In genomic region chr9:51598706-51599105, GRCm38 (mm10) we compare ENCODE assay signal across 17 mouse cellular contexts.
DNase-seq lines count a peak whose midpoint lies in the region; ATAC-seq and TF ChIP-seq lines count a peak whose summit lies in the region.
"Had no signal": no experiment of that assay in that cellular context is flagged by ENCODE, and none has a peak within 500 bp of the region (broad histone marks: within the 10 kb centered on the region; RNA-seq: fewer than 3 reads in every experiment).

No protein-coding gene starts in this region.

- no peak overlapping the region for H3K27ac ChIP-seq in forebrain, postnatal 0 days (ENCODE audit: low read depth, low read length)
- no peak overlapping the region for H3K27ac ChIP-seq in forebrain, embryonic 10.5 days
- no peak overlapping the region for H3K27ac ChIP-seq in lung, embryonic 14.5 days (ENCODE audit: low read depth)
- H3K27ac ChIP-seq in lung, postnatal 0 days (ENCODE audit: low read length): no peak overlapping the region
- H3K27ac ChIP-seq: forebrain, embryonic 13.5 days; heart, embryonic 13.5 days; hindbrain, embryonic 10.5 days; kidney, embryonic 15.5 days; limb, embryonic 12.5 days; midbrain, embryonic 15.5 days had no signal

- TF ChIP-seq CTCF in forebrain, postnatal 0 days (IDR thresholded peaks at IDR 0.05; ENCODE audit: low read depth): no peak
- no peak for TF ChIP-seq CTCF in lung, embryonic 14.5 days (IDR thresholded peaks at IDR 0.05; ENCODE audit: low read depth)
- TF ChIP-seq CTCF in lung, postnatal 0 days (IDR thresholded peaks at IDR 0.05): no peak

- H3K4me1 ChIP-seq in forebrain, postnatal 0 days (ENCODE audit: insufficient read depth): no peaks in the 10 kb centered on the region
- H3K4me1 ChIP-seq in forebrain, embryonic 10.5 days: no peaks in the 10 kb centered on the region
- H3K4me1 ChIP-seq in lung, embryonic 14.5 days (ENCODE audit: insufficient read depth): peaks cover 4% of the 10 kb centered on the region; the same call in 1 of the 2 replicates
- H3K4me1 ChIP-seq in lung, postnatal 0 days (ENCODE audit: insufficient read depth, low read depth, low read length): no peaks in the 10 kb centered on the region
- H3K4me1 ChIP-seq: forebrain, embryonic 13.5 days; heart, embryonic 13.5 days; hindbrain, embryonic 10.5 days; kidney, embryonic 15.5 days; limb, embryonic 12.5 days; midbrain, embryonic 15.5 days had no signal

- no peak overlapping the region for H3K4me2 ChIP-seq in forebrain, postnatal 0 days (ENCODE audit: low read depth)
- H3K4me2 ChIP-seq in lung, embryonic 14.5 days: no peak overlapping the region
- no peak overlapping the region for H3K4me2 ChIP-seq in lung, postnatal 0 days (replicated peaks; ENCODE audit: low read depth, low read length)
- H3K4me2 ChIP-seq: forebrain, embryonic 13.5 days; heart, embryonic 13.5 days; kidney, embryonic 15.5 days; limb, embryonic 12.5 days; midbrain, embryonic 15.5 days had no signal

- no peak overlapping the region for H3K9ac ChIP-seq in forebrain, postnatal 0 days
- no peak overlapping the region for H3K9ac ChIP-seq in lung, embryonic 14.5 days
- no peak overlapping the region for H3K9ac ChIP-seq in lung, postnatal 0 days (replicated peaks; ENCODE audit: low read depth)
- H3K9ac ChIP-seq: forebrain, embryonic 13.5 days; heart, embryonic 13.5 days; kidney, embryonic 15.5 days; limb, embryonic 12.5 days; midbrain, embryonic 15.5 days had no signal

- WGBS in forebrain, postnatal 0 days: 57% methylated on average over 2 of the region's 2 CpGs
- 79% methylated on average over 2 of the region's 2 CpGs for WGBS in forebrain, embryonic 10.5 days
- 55% methylated on average over 2 of the region's 2 CpGs for WGBS in lung, embryonic 14.5 days
- 42% methylated on average over 2 of the region's 2 CpGs for WGBS in lung, postnatal 0 days

- ATAC-seq in forebrain, postnatal 0 days: no peak
- no peak for ATAC-seq in lung, embryonic 14.5 days (ENCODE audit: insufficient read depth)
- no peak for ATAC-seq in lung, postnatal 0 days
- ATAC-seq: forebrain, embryonic 13.5 days; midbrain, embryonic 15.5 days had no signal

- peak; percentile 26 for DNase-seq in forebrain, postnatal 0 days
- DNase-seq in forebrain, embryonic 10.5 days (ENCODE audit: extremely low spot score, low spot score): no peak
- peak; percentile 7 for DNase-seq in lung, embryonic 14.5 days
- DNase-seq in lung, postnatal 0 days (ENCODE audit: low spot score): no peak
- peak; percentile 40 for DNase-seq in brain, adult 2 months (ENCODE audit: low read depth, low spot score)
- peak; percentile 4 for DNase-seq in retina, embryonic 14.5 days (ENCODE audit: low spot score)
- DNase-seq in kidney, adult 8-10 months: no peak
- DNase-seq: cerebellum, adult 9-10 months; layer of hippocampus, postnatal 36 days; right cerebral cortex, postnatal 25 days; thymus, adult 2 months had no signal

- H3K27me3 ChIP-seq in forebrain, postnatal 0 days (ENCODE audit: insufficient read depth, low read length): no peaks in the 10 kb centered on the region
- H3K27me3 ChIP-seq in forebrain, embryonic 10.5 days (ENCODE audit: poor library complexity, severe bottlenecking): no peaks in the 10 kb centered on the region
- no peaks in the 10 kb centered on the region for H3K27me3 ChIP-seq in lung, embryonic 14.5 days (ENCODE audit: insufficient read depth, low read length)
- no peaks in the 10 kb centered on the region for H3K27me3 ChIP-seq in lung, postnatal 0 days (replicated peaks; ENCODE audit: insufficient read depth, low read length)
- H3K27me3 ChIP-seq: forebrain, embryonic 13.5 days; heart, embryonic 13.5 days; kidney, embryonic 15.5 days; limb, embryonic 12.5 days; midbrain, embryonic 15.5 days had no signal

- H3K4me3 ChIP-seq in forebrain, postnatal 0 days (ENCODE audit: low read depth, low read length): no peak overlapping the region
- H3K4me3 ChIP-seq in forebrain, embryonic 10.5 days: no peak overlapping the region
- no peak overlapping the region for H3K4me3 ChIP-seq in lung, embryonic 14.5 days (ENCODE audit: low read depth, low read length)
- H3K4me3 ChIP-seq in lung, postnatal 0 days (ENCODE audit: low read depth, low read length): no peak overlapping the region
- H3K4me3 ChIP-seq: forebrain, embryonic 13.5 days; heart, embryonic 13.5 days; hindbrain, embryonic 10.5 days; kidney, embryonic 15.5 days; limb, embryonic 12.5 days; midbrain, embryonic 15.5 days had no signal

- H3K36me3 ChIP-seq in forebrain, postnatal 0 days (ENCODE audit: insufficient read depth): no peaks in the 10 kb centered on the region
- H3K36me3 ChIP-seq in forebrain, embryonic 10.5 days (replicated peaks): no peaks in the 10 kb centered on the region
- H3K36me3 ChIP-seq in lung, embryonic 14.5 days (ENCODE audit: insufficient read depth): no peaks in the 10 kb centered on the region
- H3K36me3 ChIP-seq in lung, postnatal 0 days (ENCODE audit: insufficient read depth, low read length): no peaks in the 10 kb centered on the region
- H3K36me3 ChIP-seq: heart, embryonic 13.5 days; hindbrain, embryonic 10.5 days; kidney, embryonic 15.5 days; limb, embryonic 12.5 days; midbrain, embryonic 15.5 days had no signal

- no peaks in the 10 kb centered on the region for H3K9me3 ChIP-seq in forebrain, postnatal 0 days (ENCODE audit: low read length)
- no peaks in the 10 kb centered on the region for H3K9me3 ChIP-seq in forebrain, embryonic 10.5 days
- no peaks in the 10 kb centered on the region for H3K9me3 ChIP-seq in lung, embryonic 14.5 days (ENCODE audit: low read depth, low read length)
- H3K9me3 ChIP-seq in lung, postnatal 0 days (ENCODE audit: low read length): no peaks in the 10 kb centered on the region
- H3K9me3 ChIP-seq: forebrain, embryonic 13.5 days; hindbrain, embryonic 10.5 days; kidney, embryonic 15.5 days; limb, embryonic 12.5 days; midbrain, embryonic 15.5 days had no signal

- no peak for TF ChIP-seq EP300 in lung, postnatal 0 days (IDR thresholded peaks at IDR 0.05)

Comparison
In these comparisons a context has a peak if more than half of its experiments do, and no peak if none do; other contexts are left out.
1. DNase-seq: peak in forebrain, postnatal 0 days (single experiment), lung, embryonic 14.5 days (single experiment), brain, adult 2 months (single experiment) and retina, embryonic 14.5 days (single experiment); none in forebrain, embryonic 10.5 days (single experiment), lung, postnatal 0 days (single experiment) and kidney, adult 8-10 months (0 of 2).